Mouse (Mus musculus) liver, adult 2 months (tissue): ENCODE data around the gene Hook2.

Source experiments
- CTCF ChIP-seq: fragments of 200-500 bp; IDR thresholded peaks from 2 replicates; pipeline ENCODE4 v1.5.1; 2011; ENCODE audit warnings: low read depth, low read length, control low read depth
- POLR2A ChIP-seq: fragments of 200-500 bp; IDR thresholded peaks from 2 replicates; pipeline ENCODE4 v1.6.1; 2011; ENCODE audit warnings: low read length, control low read depth; ENCODE audit not compliant: insufficient read depth; ENCODE audit errors: extremely low read depth

- no peak for TF ChIP-seq CTCF
- no peak for TF ChIP-seq POLR2A
These were observed 3.0 kb upstream of the Hook2 start for GRCm38 (mm10) chr8:84987388-84987787.
